Mouse (Mus musculus) heart, embryonic 10.5 days (tissue): ENCODE results near the gene 9230102O04Rik. TPM values are rescaled to one million over a fixed set of nuclear protein-coding genes. Genes with fewer than 3 reads are reported as not detected.

ENCODE experiments used
- DNase-seq: peaks from one replicate; pipeline ENCODE4 v3.0.0-alpha.2; 2017; ENCODE audit warnings: low spot score
- H3K27ac ChIP-seq: fragments of 300-500 bp; sonication (generic); 2 replicates; pipeline ENCODE4 v1.5.1; 2016; ENCODE audit warnings: mild to moderate bottlenecking
- H3K27me3 ChIP-seq: fragments of 300-500 bp; sonication (generic); 2 replicates; pipeline ENCODE4 v1.6.1; 2016; ENCODE audit warnings: mild to moderate bottlenecking; ENCODE audit not compliant: poor library complexity, insufficient read depth, severe bottlenecking
- H3K36me3 ChIP-seq: fragments of 300-500 bp; sonication (generic); 2 replicates; pipeline ENCODE4 v1.6.1; 2016; ENCODE audit warnings: mild to moderate bottlenecking, moderate library complexity
- H3K4me1 ChIP-seq: fragments of 300-500 bp; sonication (generic); 2 replicates; pipeline ENCODE4 v1.6.1; 2016; ENCODE audit warnings: mild to moderate bottlenecking
- H3K4me3 ChIP-seq: fragments of 300-500 bp; sonication (generic); 2 replicates; pipeline ENCODE4 v1.5.1; 2016; ENCODE audit warnings: mild to moderate bottlenecking, moderate library complexity
- H3K9me3 ChIP-seq: fragments of 300-500 bp; sonication (generic); 2 replicates; pipeline ENCODE4 v1.6.1; 2016; ENCODE audit warnings: mild to moderate bottlenecking, moderate library complexity
- WGBS: fragments of 180-500 bp; shearing (Covaris S2); methylation state at CpG from one replicate; pipeline ENCODE4 v1.1.7; 2016; 5-methylcytosine and 5-hydroxymethylcytosine counted together
- polyA plus RNA-seq: library from polyadenylated mRNA; unstranded; fragments of >200 nt; fragmentation: Nextera tagmentation; extraction: Ambion mirVana; gene quantifications from 2 replicates; pipeline ENCODE4 v1.2.1, GENCODE M21; 2016

Gene 9230102O04Rik
- polyA plus RNA-seq, 1 experiment from 2014 or later: not detected

DNA sequence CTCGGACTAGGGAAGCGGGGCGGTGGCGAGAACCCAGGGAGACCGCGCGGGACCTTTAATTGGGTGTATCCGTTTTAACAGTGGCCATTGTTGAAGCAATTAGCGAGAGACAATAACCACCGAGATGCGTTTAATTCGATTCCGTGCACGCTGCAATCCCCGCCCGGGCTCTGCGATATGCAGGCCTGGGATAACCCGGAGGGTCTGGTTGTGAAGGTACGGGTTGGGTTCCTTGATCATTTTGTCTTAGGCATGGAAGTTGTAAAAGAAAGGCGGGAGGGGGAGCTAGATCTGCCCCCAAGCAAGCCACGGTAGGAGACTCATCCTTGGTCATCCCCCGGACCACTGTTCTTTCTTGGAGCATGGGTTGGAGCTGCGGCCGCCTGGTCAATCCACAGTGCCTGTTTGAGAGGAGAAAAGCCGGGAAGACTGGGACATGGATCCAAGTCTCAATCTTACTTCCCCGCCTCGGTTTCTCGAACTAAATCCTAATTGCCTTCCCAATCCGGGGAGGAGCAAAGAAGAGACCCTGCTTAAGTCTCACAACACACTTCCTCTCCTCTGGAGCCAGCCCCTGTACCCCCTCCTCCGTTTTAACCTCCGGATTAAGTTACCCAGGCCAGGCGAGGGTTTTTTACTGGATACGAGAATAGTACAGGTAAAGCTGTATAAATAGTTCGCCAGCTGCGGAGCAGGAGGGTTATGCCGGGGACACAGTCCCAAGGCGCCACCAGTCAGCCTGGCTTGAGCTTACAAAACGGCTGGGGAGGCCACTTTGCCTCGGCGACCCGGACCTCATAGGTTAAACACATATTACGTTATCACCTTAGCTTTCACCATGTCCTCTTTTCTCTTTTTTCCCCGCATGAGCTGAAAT lies 6.2 kb downstream of the 9230102O04Rik start:
- Histone ChIP-seq H3K9me3 (no peaks in the 10 kb centered on the region), H3K27ac (peak overlapping the region; percentile 89)
- no peak for DNase-seq

DNA sequence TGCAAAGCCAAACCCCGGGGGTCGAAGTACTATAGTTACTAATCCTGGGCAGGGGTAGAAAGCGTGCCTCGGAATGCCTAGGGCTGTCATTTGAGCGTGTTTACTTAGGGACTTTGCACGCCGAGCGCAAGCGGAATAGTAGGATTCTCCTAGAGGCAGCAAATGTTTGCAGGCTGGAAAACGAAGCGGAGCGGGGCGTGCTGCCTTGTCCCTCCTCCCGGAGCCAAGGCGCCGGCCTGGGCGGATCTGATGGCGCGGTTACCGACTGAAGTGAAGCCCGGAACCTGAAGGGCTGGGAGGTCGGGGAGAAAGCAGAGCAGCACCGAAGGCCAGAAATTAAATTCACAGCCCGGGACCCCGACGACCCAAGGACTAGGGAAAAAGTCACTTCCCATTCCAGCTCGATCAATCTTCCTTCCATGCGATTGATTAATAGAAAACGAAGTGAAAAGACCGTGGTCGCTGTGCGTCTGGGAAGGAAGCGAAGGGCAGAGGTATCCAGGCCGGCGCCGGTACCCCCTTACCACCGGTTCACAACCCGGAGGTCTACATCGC lies 6.9 kb downstream of the 9230102O04Rik start:
- Histone ChIP-seq H3K27me3 (peaks cover 76% of the 10 kb centered on the region), H3K4me3 (peak overlapping the region; percentile 71), H3K9me3 (no peaks in the 10 kb centered on the region), H3K4me1 (peaks cover 39% of the 10 kb centered on the region), H3K27ac (peak overlapping the region; percentile 89), H3K36me3 (no peaks in the 10 kb centered on the region)
- DNase-seq: no peak
- WGBS: under 1% methylated on average over 39 of the region's 39 CpGs

More for the DNA sequence above, 6.2 kb downstream of the 9230102O04Rik start:
- H3K27me3 ChIP-seq: peaks cover 82% of the 10 kb centered on the region
- WGBS: under 1% methylated on average over 43 of the region's 43 CpGs
- peaks cover 38% of the 10 kb centered on the region for H3K4me1 ChIP-seq
- no peaks in the 10 kb centered on the region for H3K36me3 ChIP-seq
- H3K4me3 ChIP-seq: peak overlapping the region; percentile 71

DNA sequence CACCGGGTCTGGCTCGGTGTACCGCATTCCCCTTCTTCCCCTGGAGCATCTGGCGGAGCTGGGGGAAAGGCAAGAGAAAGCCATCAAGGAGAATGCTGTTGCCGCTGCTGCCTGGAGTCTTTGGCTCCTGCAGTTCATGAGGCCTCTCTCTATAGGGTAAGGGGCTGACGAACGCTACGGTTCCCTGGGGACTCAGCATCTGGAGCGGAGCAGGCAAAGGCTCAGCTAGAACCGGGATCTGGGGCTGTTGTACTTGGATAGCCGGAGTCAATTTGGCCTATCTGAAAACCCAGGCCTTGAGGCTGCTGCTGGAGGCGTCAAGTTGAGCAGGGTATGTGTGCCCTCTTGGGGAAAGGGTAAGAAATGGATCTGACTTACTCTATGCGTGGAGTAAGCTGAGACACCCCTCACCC lies 7.7 kb downstream of the 9230102O04Rik start:
- peak overlapping the region; percentile 89 for H3K27ac ChIP-seq

DNA sequence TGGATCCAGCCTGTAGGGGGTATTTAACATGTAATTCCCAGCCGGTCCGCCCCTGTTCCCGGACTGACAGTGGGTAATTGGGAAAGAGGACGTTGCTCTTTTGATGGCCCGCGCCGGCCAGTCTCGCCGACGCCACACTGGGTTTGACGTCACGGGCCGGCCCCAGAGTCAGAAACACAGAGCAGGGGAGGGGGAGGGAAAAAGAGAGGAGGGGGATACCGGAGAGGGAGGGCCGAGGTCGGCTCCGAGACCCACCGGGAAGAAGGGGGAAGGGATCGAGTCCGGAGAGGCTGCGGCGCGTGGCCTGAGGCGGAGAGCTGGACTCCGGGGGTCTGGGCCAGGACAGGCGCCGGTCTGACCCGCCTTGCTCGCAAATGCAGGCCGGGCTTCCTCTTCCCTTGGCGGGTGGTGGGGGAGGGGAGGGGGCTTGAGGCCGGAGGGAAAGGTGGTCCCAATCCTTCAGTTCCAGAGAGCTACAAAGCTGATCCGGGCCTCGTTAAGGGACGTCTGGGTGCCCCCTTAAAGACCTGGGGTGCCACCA lies 8.2 kb downstream of the 9230102O04Rik start, which contains the start of gene 4930412O13Rik:
TSS of gene 4930412O13Rik (plus strand) at position 202 of the 541 bp plus-strand sequence.
- no peak for DNase-seq
- no peaks in the 10 kb centered on the region for H3K9me3 ChIP-seq
- no peaks in the 10 kb centered on the region for H3K36me3 ChIP-seq
- H3K27ac ChIP-seq: peak within 1 kb of the TSS; percentile 89
- peak within 1 kb of the TSS; percentile 71 for H3K4me3 ChIP-seq
- WGBS: under 1% methylated on average over 34 of the region's 35 CpGs
- peaks cover 46% of the 10 kb centered on the region for H3K4me1 ChIP-seq
- peaks cover 76% of the 10 kb centered on the region for H3K27me3 ChIP-seq

More for the DNA sequence above, 7.7 kb downstream of the 9230102O04Rik start:
- Histone ChIP-seq H3K4me3 (peak overlapping the region; percentile 71), H3K36me3 (no peaks in the 10 kb centered on the region), H3K9me3 (no peaks in the 10 kb centered on the region), H3K4me1 (peaks cover 46% of the 10 kb centered on the region), H3K27me3 (peaks cover 76% of the 10 kb centered on the region)
- 2% methylated on average over 13 of the region's 13 CpGs for WGBS
- DNase-seq: no peak

DNA sequence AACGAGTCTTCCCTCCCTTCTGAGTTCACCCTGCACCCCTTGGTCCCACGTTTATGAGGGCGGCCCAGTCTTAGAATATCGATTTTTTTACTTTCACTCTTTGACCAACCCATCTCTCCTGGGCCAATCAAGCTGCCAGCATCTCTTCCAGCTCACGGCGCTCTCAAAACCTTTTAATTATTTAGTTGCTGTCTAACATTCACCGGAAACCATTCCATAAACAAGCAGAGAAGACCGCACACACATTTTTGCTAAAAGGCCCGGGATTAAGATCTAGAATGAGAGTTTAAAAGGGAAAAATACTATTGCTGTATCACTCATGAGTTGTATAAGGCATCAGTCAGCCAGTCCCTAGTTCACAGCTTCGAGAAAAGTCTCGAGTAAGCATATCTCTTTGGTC lies 9.1 kb downstream of the 9230102O04Rik start:
- Histone ChIP-seq H3K4me1 (peaks cover 46% of the 10 kb centered on the region), H3K36me3 (no peaks in the 10 kb centered on the region), H3K4me3 (peak overlapping the region; percentile 71), H3K27ac (no peak overlapping the region), H3K9me3 (no peaks in the 10 kb centered on the region), H3K27me3 (peaks cover 76% of the 10 kb centered on the region)
- 5% methylated on average over 11 of the region's 11 CpGs for WGBS
- DNase-seq: no peak

DNA sequence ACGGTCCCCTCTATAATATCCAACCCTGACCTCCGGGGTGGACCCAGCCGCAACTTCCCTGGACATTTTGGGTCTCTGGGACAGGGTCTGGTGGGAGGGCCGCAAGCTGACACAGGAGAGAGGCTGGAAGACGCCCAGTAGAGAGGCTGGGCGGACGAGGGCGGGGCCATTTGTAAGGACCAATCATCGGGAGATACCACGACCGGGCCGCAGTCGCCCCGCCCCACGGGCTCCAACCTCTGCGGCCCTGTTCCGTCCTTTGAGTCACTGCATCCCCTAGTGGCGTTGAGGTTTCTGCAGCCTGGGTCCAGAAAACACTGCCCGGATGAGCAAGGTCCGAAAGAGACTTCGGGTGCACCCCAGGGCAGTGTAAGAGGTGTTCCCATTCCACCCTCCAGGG lies 9.8 kb downstream of the 9230102O04Rik start:
- Histone ChIP-seq H3K4me1 (peaks cover 52% of the 10 kb centered on the region), H3K36me3 (0 out of 2 replicates have a peak, but pooled peaks cover 2% of the 10 kb centered on the region), H3K27ac (peak overlapping the region; percentile 73; the same call in 1 of the 2 replicates), H3K27me3 (peaks cover 76% of the 10 kb centered on the region), H3K4me3 (peak overlapping the region; percentile 71), H3K9me3 (no peaks in the 10 kb centered on the region)
- under 1% methylated on average over 21 of the region's 21 CpGs for WGBS
- peak; percentile 98 for DNase-seq

DNA sequence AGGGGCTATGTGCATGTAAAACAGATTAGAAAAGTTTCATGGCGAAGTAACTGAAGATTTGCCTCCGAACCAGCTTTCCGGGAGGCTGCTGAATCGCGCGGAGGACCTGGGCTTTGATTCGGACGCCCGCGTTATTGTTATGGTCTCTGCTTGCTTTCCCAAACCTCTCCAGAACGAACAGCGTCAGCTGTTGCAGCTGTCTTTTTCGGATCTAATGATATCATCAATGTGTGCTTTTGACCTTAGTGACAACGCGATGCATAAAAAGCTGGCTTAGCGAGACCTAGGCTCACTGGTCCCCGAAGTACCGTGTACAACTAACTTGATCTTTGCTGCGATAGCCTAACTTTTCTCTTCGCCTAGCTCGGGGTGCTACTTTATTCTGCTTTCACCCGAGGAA lies 10.2 kb downstream of the 9230102O04Rik start:
- under 1% methylated on average over 22 of the region's 22 CpGs for WGBS
- H3K4me1 ChIP-seq: peaks cover 52% of the 10 kb centered on the region
- no peak for DNase-seq
- H3K27me3 ChIP-seq: peaks cover 76% of the 10 kb centered on the region
- H3K4me3 ChIP-seq: peak overlapping the region; percentile 71
- peak overlapping the region; percentile 73; the same call in 1 of the 2 replicates for H3K27ac ChIP-seq
- no peaks in the 10 kb centered on the region for H3K9me3 ChIP-seq
- H3K36me3 ChIP-seq: 0 out of 2 replicates have a peak, but pooled peaks cover 4% of the 10 kb centered on the region

DNA sequence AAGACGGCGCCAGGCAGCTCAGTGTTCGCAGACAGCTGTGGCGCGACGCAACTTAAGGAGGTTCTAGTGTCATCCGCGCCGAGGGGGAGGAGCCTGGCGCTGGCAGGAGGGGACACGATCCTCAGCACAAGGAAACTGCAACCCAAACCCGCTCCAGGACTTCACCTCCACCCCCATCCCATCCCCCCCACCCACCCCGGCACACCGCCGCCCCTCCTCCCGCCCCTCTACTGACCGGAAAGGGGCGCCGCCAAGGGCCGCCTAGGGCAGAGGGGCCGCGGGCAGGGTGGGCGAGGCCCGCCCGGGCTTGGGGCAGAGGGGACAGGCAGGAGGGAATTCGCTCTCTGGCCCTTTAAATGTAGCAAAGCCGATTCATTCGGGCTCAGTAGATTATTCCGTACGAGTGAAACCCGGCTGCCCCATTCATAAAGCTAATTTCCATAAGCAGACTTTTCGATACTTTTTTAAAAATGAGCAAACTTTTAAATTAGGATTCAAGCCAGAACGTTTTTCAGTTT lies 10.7 kb downstream of the 9230102O04Rik start:
- DNase-seq: peak; percentile 90
- Histone ChIP-seq H3K27me3 (peaks cover 76% of the 10 kb centered on the region), H3K36me3 (0 out of 2 replicates have a peak, but pooled peaks cover 4% of the 10 kb centered on the region), H3K4me3 (peak overlapping the region; percentile 71), H3K4me1 (peaks cover 52% of the 10 kb centered on the region), H3K27ac (peak overlapping the region; percentile 84), H3K9me3 (no peaks in the 10 kb centered on the region)
- under 1% methylated on average over 28 of the region's 33 CpGs for WGBS

DNA sequence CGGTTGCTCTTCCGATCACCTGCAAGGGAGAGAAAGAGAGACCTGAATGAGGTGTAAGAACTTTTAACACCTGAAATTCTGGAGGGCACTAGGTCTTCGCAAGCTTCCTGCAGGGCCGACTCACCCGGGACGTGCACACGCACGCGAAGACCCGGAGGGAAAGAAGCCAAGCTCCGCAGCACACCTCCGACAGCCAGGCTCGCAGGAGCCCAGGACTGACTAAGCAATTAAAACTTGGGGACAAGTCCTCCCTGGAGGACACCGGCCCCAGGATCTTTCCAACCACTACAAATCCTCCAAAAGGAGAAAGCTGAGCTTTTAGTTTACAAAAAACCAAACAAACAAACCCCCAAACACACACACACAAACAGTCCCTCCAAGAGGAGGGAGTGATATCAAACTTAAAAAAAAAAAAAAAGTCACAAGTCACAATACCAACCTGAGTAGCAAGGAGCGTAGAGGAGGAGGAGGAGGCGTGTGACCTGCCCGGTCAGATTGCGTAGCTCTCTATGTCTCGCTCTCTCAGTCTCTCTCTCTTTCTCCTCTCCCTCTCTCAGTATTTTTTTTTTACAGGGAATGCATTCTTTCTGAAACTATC lies 11.3 kb downstream of the 9230102O04Rik start:
- no peaks in the 10 kb centered on the region for H3K9me3 ChIP-seq
- DNase-seq: no peak
- H3K36me3 ChIP-seq: 0 out of 2 replicates have a peak, but pooled peaks cover 4% of the 10 kb centered on the region
- H3K27ac ChIP-seq: peak overlapping the region; percentile 84; the same call in 1 of the 2 replicates
- H3K27me3 ChIP-seq: peaks cover 76% of the 10 kb centered on the region
- peaks cover 49% of the 10 kb centered on the region for H3K4me1 ChIP-seq
- WGBS: under 1% methylated on average over 19 of the region's 19 CpGs
- H3K4me3 ChIP-seq: peak overlapping the region; percentile 71

DNA sequence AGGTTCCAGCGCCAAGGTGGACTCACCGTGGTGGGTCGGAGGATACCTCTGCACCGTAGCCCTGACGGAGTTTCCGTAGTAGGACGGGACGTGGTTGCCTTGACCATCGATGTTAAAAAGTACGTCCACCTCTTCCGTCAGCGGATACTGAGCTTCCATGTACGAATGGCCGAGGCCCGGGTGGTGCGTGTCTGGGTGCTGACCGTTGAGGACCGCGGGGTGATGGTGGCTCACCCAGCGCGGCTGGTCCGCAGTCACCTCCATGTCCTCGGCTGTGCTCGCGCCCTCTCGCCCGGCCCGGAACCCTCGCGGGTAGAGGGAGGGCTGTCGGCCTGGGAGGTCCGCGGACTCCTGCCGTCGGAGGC lies 12.0 kb downstream of the 9230102O04Rik start:
- Histone ChIP-seq H3K4me3 (peak overlapping the region; percentile 71), H3K36me3 (0 out of 2 replicates have a peak, but pooled peaks cover 4% of the 10 kb centered on the region), H3K27ac (peak overlapping the region; percentile 84), H3K27me3 (peaks cover 74% of the 10 kb centered on the region), H3K4me1 (peaks cover 49% of the 10 kb centered on the region), H3K9me3 (no peaks in the 10 kb centered on the region)
- WGBS: under 1% methylated on average over 35 of the region's 35 CpGs
- no peak for DNase-seq

DNA sequence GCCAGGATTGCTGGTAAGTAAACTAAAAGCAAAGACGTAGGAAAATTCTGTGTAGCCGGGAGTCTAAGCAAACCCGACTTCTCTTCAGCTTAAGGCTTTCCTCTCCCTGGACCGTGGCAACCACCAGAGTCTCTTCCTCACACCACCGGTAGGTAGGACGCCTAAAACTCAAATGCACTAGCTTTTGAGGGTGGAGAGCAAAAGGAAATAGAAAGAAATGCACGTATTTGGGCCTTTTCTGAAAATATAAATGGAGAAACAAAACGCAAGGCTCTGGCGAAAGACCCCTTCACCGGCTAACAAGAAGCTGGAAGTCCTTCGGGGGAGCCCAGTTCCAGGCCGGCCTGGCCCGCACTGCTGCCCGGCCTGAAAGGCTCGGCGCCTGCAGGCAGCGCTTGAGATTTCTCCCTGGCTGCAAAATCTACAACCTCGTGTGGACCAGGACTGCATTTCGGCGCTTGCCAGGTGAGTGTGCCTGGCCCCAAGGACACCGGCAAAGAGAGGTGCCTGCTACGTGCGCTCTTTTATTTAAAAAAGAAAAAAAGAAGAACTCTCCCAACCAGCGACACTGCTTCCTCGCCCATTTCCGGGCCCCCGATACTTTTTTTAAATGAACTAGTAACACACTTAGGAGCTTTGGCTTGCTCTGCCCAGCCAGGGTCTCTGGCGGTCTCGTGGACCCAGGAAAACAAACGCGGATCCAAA lies 12.6 kb downstream of the 9230102O04Rik start:
- WGBS: 2% methylated on average over 31 of the region's 31 CpGs
- Histone ChIP-seq H3K36me3 (0 out of 2 replicates have a peak, but pooled peaks cover 4% of the 10 kb centered on the region), H3K4me3 (peak overlapping the region; percentile 71), H3K27ac (peak overlapping the region; percentile 84), H3K4me1 (peaks cover 49% of the 10 kb centered on the region), H3K9me3 (no peaks in the 10 kb centered on the region), H3K27me3 (peaks cover 70% of the 10 kb centered on the region)
- DNase-seq: no peak
